Mouse (Mus musculus): ENCODE results near the gene Fam193a. TPM values are rescaled to one million over a fixed set of nuclear protein-coding genes. Genes with fewer than 3 reads are reported as not detected.

The Fam193a gene
- total RNA-seq (2021) = 10 to 100 TPM; 41.0 to 41.8 TPM
- long read RNA-seq, experiment 1, full-length matches to known transcripts = 2 of 12 reads
- long read RNA-seq, experiment 1, partial matches to known transcripts = 3 of 12 reads
- long read RNA-seq, experiment 1, other reads (novel, unspliced or antisense) = 7 of 12 reads
- long read RNA-seq, experiment 2, partial matches to known transcripts = 5 of 10 reads
- long read RNA-seq, experiment 2, other reads (novel, unspliced or antisense) = 5 of 10 reads

- DNase-seq (ENCODE audit: low spot score in 2 of 2) = peak; percentile 97 to 98
- intact Hi-C loops (cut with DNase I) = no loop called here
Observed at GRCm38 (mm10) chr5:34369341-34370021, at the start of gene Fam193a. TSS of gene Fam193a (plus strand) at chr5:34369933.

GRCm38 (mm10) chr5:34321236-34321635 lies 48.5 kb upstream of the Fam193a start:
- DNase-seq (ENCODE audit: low spot score in 2 of 2) = no peak
- intact Hi-C loops (cut with DNase I) = no loop called here

- intact Hi-C loops (cut with DNase I) = no loop called here
- DNase-seq (ENCODE audit: low spot score in 2 of 2) = peak in 1 of 2 experiments; percentile 57
Observed at GRCm38 (mm10) chr5:34325286-34325685, 44.4 kb upstream of the Fam193a start.

GRCm38 (mm10) chr5:34326249-34326691 lies 43.5 kb upstream of the Fam193a start:
- DNase-seq (ENCODE audit: low spot score in 2 of 2) = no peak
- intact Hi-C loops (cut with DNase I) = no loop called here

DNA sequence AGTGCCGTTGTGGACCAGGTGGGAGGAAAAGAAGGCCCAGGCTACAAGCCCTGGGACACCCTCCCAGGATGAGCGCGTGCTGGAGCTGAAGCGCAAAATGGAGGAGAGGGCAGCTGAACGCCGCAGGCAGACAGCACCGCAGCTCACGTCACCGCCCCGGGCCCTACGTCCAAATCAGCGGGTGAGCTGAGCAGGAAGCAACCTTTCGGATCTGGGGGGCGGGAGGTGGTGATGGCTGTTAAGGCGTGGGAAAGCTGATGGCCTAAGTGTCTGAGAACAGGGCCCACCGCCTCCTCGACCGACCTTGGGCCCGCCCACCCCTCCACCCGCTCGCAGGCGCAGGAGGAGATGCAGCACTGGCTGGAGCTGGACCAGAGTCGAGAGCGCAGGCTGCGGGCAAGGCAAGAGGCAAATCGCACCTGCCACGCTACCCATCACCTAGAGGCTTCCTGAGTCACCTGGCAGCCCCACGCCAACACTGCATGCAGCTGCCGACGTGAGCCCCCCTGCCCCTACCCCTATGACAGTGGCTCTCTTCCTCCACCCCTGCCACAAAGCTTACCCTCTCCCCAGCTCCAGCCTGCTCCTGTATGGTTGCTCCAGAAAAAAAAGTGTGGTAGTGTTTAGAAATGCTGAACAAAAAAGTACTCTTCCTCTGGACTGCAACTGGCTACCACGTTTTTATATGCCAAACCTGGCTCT lies 42.7 kb upstream of the Fam193a start:
- intact Hi-C loops (cut with DNase I) = no loop called here
- peak in 1 of 2 experiments; percentile 18 for DNase-seq (ENCODE audit: low spot score in 2 of 2)

- no peak for DNase-seq (ENCODE audit: low spot score in 2 of 2)
- intact Hi-C loops (cut with DNase I) = no loop called here
Observed at GRCm38 (mm10) chr5:34330136-34330535, 39.6 kb upstream of the Fam193a start.

DNA sequence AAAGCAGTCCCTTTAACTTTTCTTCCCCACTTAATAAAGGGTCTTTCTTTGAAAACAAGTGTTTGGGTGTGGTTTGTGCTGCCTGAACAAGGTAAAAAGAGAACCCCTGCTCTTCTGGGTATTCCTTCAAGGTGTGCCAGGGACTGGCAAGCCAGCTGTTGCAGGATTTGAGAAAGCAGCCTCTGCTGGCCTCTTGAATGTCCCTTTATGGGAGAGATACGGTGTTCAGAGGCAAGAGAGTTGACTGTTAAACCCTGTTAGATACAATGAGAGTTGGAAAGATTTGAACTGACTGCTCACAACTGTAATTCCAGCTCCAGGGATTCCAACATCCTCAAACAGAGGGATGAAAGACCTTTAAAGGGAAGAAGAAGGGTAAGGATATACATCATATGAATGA lies 35.7 kb upstream of the Fam193a start:
- no peak for DNase-seq (ENCODE audit: low spot score in 2 of 2)
- intact Hi-C loops (cut with DNase I) = no loop called here

- intact Hi-C loops (cut with DNase I) = loop anchor here (5.0 kb wide), 2 partner anchors 63 to 128 kb away; no protein-coding TSS in a partner anchor
- peak in 1 of 2 experiments; percentile 13 for DNase-seq (ENCODE audit: low spot score in 2 of 2)
Observed at GRCm38 (mm10) chr5:34335539-34336096, 34.1 kb upstream of the Fam193a start.

DNA sequence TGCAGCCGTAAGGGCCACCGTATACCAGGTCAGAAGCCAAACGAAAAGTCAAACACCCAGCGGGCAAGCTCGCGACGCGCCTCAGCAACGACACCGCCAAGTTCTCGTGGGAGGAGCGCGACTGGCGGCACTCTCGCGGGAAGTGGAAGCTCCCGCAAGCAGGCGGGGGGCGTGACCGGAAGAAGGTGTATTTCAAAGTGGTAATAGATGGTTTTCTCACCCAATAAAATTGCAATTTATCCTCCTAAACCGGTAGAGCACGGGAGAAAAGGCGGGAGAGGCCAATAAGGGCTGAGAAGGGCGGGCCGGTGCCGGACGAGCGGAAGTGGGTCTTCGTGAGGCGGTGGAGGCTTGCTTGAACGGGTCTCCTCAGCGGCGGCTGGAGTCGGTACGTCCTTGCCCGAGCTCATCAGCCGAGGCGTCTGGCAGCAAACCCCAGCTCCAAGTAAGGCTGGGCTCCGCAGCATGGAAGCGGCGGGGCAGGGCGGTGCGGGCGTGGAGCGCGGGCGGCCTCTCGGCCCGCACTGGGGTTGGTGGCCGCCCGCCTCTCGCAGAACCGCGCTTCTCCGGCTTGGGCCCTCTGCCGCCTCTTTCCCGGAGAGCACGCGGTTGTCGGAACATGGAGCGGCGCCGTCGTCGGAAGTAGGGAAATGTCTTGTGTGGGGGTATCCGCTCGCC lies 33.5 kb upstream of the Fam193a start, which contains the start of gene Rnf4:
Gene Rnf4, plus strand, starts transcription at position 193 of the 678 bp plus-strand sequence.
- DNase-seq (ENCODE audit: low spot score in 2 of 2) = peak; percentile 98 to 99
- intact Hi-C loops (cut with DNase I) = loop anchor here (5.0 kb wide), 2 partner anchors 64 to 129 kb away; no protein-coding TSS in a partner anchor

- DNase-seq (ENCODE audit: low spot score in 2 of 2) = peak; percentile 31 to 49
- intact Hi-C loops (cut with DNase I) = loop anchor here (5.0 kb wide), 2 partner anchors 65 to 130 kb away; no protein-coding TSS in a partner anchor
Observed at GRCm38 (mm10) chr5:34336775-34337450, 32.8 kb upstream of the Fam193a start.

GRCm38 (mm10) chr5:34340246-34340645 lies 29.5 kb upstream of the Fam193a start:
- no peak for DNase-seq (ENCODE audit: low spot score in 2 of 2)
- intact Hi-C loops (cut with DNase I) = no loop called here

GRCm38 (mm10) chr5:34352084-34352631 lies 17.6 kb upstream of the Fam193a start:
- intact Hi-C loops (cut with DNase I) = loop anchor here (10.0 kb wide), 1 partner anchor 293 kb away; no protein-coding TSS in a partner anchor

DNA sequence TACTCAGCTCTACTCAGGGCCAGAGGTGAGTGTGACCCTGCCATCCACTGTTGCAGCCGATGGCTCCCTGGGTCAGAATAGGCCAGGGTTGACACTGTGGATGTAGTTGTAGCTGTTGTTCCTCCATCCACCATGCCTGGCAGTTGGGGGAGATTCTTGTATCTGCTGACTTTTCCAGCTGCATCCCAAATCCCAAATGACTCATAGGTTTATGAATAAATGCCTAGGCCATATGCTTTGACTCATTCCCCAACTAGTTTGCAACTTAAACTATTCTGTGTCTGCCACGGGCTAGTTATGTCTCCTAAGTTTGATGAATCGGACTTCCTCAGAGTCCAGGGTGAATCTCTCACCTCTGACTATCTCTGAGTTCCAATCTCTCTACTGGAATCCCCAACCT lies 9.5 kb upstream of the Fam193a start:
- intact Hi-C loops (cut with DNase I) = no loop called here
- no peak for DNase-seq (ENCODE audit: low spot score in 2 of 2)

More at GRCm38 (mm10) chr5:34352084-34352631, 17.6 kb upstream of the Fam193a start:
- no peak for DNase-seq (ENCODE audit: low spot score in 2 of 2)

- intact Hi-C loops (cut with DNase I) = no loop called here
- DNase-seq (ENCODE audit: low spot score in 2 of 2) = no peak
Observed at GRCm38 (mm10) chr5:34363115-34363514, 6.6 kb upstream of the Fam193a start.

DNA sequence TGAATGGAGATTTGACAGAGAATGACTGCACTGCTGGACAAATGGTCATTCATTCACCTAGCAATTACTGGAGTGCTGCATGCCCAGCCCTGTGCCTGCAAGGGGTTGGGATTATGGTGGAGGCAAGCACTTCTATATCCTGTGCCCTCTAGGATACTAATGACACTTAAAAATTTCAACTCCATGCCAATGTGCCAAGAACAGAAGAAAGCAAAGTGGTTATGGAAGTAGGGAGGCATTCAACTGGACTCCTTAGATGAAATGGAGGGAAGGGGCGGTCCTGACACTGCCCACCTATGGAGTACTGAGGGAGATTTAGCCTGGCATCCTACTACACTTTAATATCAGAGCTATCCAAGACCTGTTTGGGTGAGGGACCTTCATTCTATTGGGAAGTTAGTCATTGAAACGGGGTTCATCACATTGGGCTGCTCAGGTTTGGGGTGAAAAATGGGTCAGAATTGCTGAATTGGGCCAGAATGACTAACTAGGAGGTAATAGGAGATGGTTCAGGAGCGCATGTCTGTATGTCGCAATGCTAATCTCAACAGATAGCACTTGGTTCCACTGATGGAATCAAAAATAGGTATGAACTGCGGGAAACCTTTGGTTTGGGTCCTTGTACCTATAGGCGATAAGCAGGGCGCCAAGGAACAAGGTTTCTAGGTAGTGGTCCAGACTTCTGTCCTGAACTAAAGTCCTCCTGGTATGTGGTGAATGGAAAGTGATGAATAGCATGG lies 1.0 kb upstream of the Fam193a start:
- no peak for DNase-seq (ENCODE audit: low spot score in 2 of 2)
- intact Hi-C loops (cut with DNase I) = no loop called here

DNA sequence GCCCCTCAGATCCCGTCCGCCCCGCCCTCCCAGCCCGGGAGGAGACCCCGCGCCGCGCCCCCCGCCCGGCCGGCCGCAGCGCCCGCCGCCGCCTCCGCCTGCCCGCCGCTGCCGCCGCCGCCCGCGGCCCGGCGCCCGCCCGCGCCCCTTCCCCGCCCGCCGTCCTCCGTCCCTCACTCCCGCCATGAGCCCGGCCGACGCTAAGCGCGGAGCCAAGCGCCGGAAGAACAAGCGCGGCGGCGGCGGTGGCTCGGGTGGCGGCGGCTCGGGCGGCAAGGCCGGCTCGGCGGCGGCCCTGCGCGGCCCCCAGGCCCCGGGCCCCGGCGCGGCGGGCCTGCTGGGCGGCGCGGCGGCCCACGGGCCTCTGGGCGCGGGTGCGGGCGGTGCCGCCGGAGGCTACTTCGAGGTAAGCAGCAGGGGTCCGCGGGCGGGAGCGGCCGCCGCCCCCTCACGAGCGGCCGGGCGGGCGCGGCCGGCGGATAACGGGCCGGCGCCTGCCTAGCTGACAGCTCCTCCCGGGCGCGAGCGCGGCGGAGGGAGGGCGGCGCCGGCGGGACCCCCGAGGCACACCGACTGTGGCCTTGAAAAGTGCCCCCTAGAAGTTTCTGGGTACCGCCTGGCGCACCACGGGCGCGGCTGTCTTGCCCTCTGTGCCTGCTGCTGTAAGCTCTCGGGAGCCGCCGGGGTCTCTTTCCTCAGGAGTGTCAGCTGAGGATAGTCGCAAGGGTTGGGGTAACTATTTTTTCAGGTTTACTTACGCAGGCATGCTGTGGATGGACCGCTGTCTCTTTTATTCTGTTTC lies 490 bp downstream of the Fam193a start:
- DNase-seq (ENCODE audit: low spot score in 2 of 2) = peak; percentile 23 to 34
- intact Hi-C loops (cut with DNase I) = no loop called here

DNA sequence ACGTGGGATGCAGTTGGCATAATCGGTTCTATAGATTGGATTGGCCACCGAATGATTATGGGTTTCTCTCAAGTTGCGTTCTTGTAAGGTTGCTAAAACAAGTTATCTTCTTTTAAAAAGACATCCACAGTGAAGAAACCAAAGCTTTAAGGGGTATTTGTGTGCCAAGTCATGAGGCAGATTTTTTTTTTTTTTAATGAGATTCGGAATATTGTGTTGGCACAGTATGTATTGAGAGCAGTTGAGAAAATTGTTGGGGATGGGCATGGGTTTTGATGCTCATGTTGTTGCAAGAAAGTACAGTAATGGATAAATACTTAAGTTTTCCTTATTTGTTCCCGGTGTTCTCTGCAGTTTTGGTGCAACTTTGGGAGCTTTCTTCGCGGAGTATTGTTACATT lies 1.1 kb downstream of the Fam193a start:
- no peak for DNase-seq (ENCODE audit: low spot score in 2 of 2)
- intact Hi-C loops (cut with DNase I) = no loop called here
